In genomic region chr19:38915677-38916076, GRCm38 (mm10) we compare ENCODE assay signal across 9 mouse cellular contexts. TPM values are rescaled to one million over a fixed set of nuclear protein-coding genes. Genes with fewer than 3 reads are reported as not detected.
DNase-seq lines count a peak whose midpoint lies in the region; ATAC-seq lines count a peak whose summit lies in the region.
"Had no signal": no experiment of that assay in that cellular context is flagged by ENCODE, and none has a peak within 500 bp of the region (broad histone marks: within the 10 kb centered on the region; RNA-seq: fewer than 3 reads in every experiment).

No protein-coding gene starts in this region.

- no peak overlapping the region for H3K4me3 ChIP-seq in forebrain, embryonic 10.5 days
- no peak overlapping the region for H3K4me3 ChIP-seq in forebrain, embryonic 16.5 days (replicated peaks; ENCODE audit: low read length)
- no peak overlapping the region for H3K4me3 ChIP-seq in midbrain, embryonic 10.5 days
- no peak overlapping the region for H3K4me3 ChIP-seq in midbrain, embryonic 13.5 days (replicated peaks)
- H3K4me3 ChIP-seq in embryonic facial prominence, embryonic 14.5 days (ENCODE audit: low read depth, low read length) = no peak overlapping the region
- H3K4me3 ChIP-seq: myocyte had no signal

- H3K9me3 ChIP-seq in forebrain, embryonic 10.5 days = no peaks in the 10 kb centered on the region
- H3K9me3 ChIP-seq in forebrain, embryonic 16.5 days (ENCODE audit: control insufficient read depth, low read length) = no peaks in the 10 kb centered on the region
- no peaks in the 10 kb centered on the region for H3K9me3 ChIP-seq in midbrain, embryonic 10.5 days (replicated peaks)
- no peaks in the 10 kb centered on the region for H3K9me3 ChIP-seq in midbrain, embryonic 13.5 days
- H3K9me3 ChIP-seq in embryonic facial prominence, embryonic 14.5 days (ENCODE audit: control insufficient read depth, low read length) = no peaks in the 10 kb centered on the region

- H3K27me3 ChIP-seq in forebrain, embryonic 10.5 days (ENCODE audit: poor library complexity, severe bottlenecking) = no peaks in the 10 kb centered on the region
- H3K27me3 ChIP-seq in forebrain, embryonic 16.5 days (replicated peaks; ENCODE audit: control insufficient read depth, insufficient read depth, low read length) = no peaks in the 10 kb centered on the region
- H3K27me3 ChIP-seq in midbrain, embryonic 10.5 days (ENCODE audit: low read depth, poor library complexity, severe bottlenecking) = no peaks in the 10 kb centered on the region
- H3K27me3 ChIP-seq in midbrain, embryonic 13.5 days = no peaks in the 10 kb centered on the region
- no peaks in the 10 kb centered on the region for H3K27me3 ChIP-seq in embryonic facial prominence, embryonic 14.5 days (replicated peaks; ENCODE audit: control insufficient read depth, insufficient read depth, low read length)

- no peak overlapping the region for H3K4me2 ChIP-seq in forebrain, embryonic 16.5 days (ENCODE audit: low read length)
- no peak overlapping the region for H3K4me2 ChIP-seq in midbrain, embryonic 13.5 days (replicated peaks)
- H3K4me2 ChIP-seq in embryonic facial prominence, embryonic 14.5 days (ENCODE audit: low read depth, low read length) = no peak overlapping the region

- DNase-seq in forebrain, embryonic 10.5 days (ENCODE audit: extremely low spot score, low spot score) = peak; percentile 20
- peak; percentile 33 for DNase-seq in midbrain, embryonic 10.5 days (ENCODE audit: low spot score)
- DNase-seq in adrenal gland, postnatal 10 days = peak; percentile 64
- peak; percentile 15 for DNase-seq in embryonic facial prominence, embryonic 14.5 days (ENCODE audit: low spot score)
- DNase-seq in layer of hippocampus, postnatal 10 days (ENCODE audit: low spot score in 2 of 2) = peak; percentile 59 to 64
- peak; percentile 50 for DNase-seq in retina, postnatal 1 day

- no peak overlapping the region for H3K9ac ChIP-seq in forebrain, embryonic 16.5 days (replicated peaks; ENCODE audit: low read depth, low read length)
- no peak overlapping the region for H3K9ac ChIP-seq in midbrain, embryonic 13.5 days (replicated peaks)
- no peak overlapping the region for H3K9ac ChIP-seq in embryonic facial prominence, embryonic 14.5 days (ENCODE audit: low read depth, low read length)

- no peaks in the 10 kb centered on the region for H3K4me1 ChIP-seq in forebrain, embryonic 10.5 days
- no peaks in the 10 kb centered on the region for H3K4me1 ChIP-seq in forebrain, embryonic 16.5 days (replicated peaks; ENCODE audit: control insufficient read depth, insufficient read depth, low read length)
- no peaks in the 10 kb centered on the region for H3K4me1 ChIP-seq in midbrain, embryonic 10.5 days
- H3K4me1 ChIP-seq in midbrain, embryonic 13.5 days (replicated peaks) = no peaks in the 10 kb centered on the region
- H3K4me1 ChIP-seq in embryonic facial prominence, embryonic 14.5 days (ENCODE audit: control insufficient read depth, insufficient read depth, low read length) = no peaks in the 10 kb centered on the region

- peaks cover 17% of the 10 kb centered on the region for H3K36me3 ChIP-seq in forebrain, embryonic 10.5 days (replicated peaks)
- H3K36me3 ChIP-seq in forebrain, embryonic 16.5 days (ENCODE audit: control insufficient read depth, insufficient read depth) = peaks cover 5% of the 10 kb centered on the region; the same call in 1 of the 2 replicates
- H3K36me3 ChIP-seq in midbrain, embryonic 10.5 days = peaks cover 14% of the 10 kb centered on the region
- H3K36me3 ChIP-seq in midbrain, embryonic 13.5 days = peaks cover 34% of the 10 kb centered on the region
- H3K36me3 ChIP-seq in embryonic facial prominence, embryonic 14.5 days (ENCODE audit: control insufficient read depth, insufficient read depth, low read length) = peaks cover 47% of the 10 kb centered on the region

- H3K27ac ChIP-seq in forebrain, embryonic 10.5 days = no peak overlapping the region
- no peak overlapping the region for H3K27ac ChIP-seq in forebrain, embryonic 16.5 days (ENCODE audit: low read length)
- no peak overlapping the region for H3K27ac ChIP-seq in midbrain, embryonic 10.5 days (replicated peaks)
- H3K27ac ChIP-seq in midbrain, embryonic 13.5 days = no peak overlapping the region
- no peak overlapping the region for H3K27ac ChIP-seq in embryonic facial prominence, embryonic 14.5 days (replicated peaks; ENCODE audit: low read depth, low read length)

- 49% methylated on average over 3 of the region's 3 CpGs for WGBS in forebrain, embryonic 10.5 days
- 40% methylated on average over 3 of the region's 3 CpGs for WGBS in forebrain, embryonic 16.5 days
- WGBS in midbrain, embryonic 10.5 days = 50% methylated on average over 3 of the region's 3 CpGs
- WGBS in midbrain, embryonic 13.5 days = 45% methylated on average over 3 of the region's 3 CpGs
- 53% methylated on average over 3 of the region's 3 CpGs for whole genome bisulfite sequencing in embryonic facial prominence, embryonic 14.5 days

- no peak for ATAC-seq in forebrain, embryonic 16.5 days
- no peak for ATAC-seq in midbrain, embryonic 13.5 days
- no peak for ATAC-seq in embryonic facial prominence, embryonic 14.5 days (ENCODE audit: low read depth)

RNA-seq across cellular contexts. Expression of gene Hells, which starts 15.0 kb away (rescaled TPM):
- polyA plus RNA-seq in forebrain, embryonic 10.5 days (2016; fragmentation: Nextera tagmentation; extraction: Ambion mirVana) = 115 and 122 TPM in 2 replicates
- polyA plus RNA-seq in forebrain, embryonic 16.5 days (2015; fragmentation: Nextera tagmentation; extraction: Ambion mirVana) = 18.1 and 20.4 TPM in 2 replicates
- 87.0 and 102 TPM in 2 replicates for polyA plus RNA-seq in midbrain, embryonic 10.5 days (2016; fragmentation: Nextera tagmentation; extraction: Ambion mirVana)
- polyA plus RNA-seq in midbrain, embryonic 13.5 days (2015; fragmentation: Nextera tagmentation; extraction: Ambion mirVana) = 18.4 and 22.6 TPM in 2 replicates
- total RNA-seq in adrenal gland, postnatal 10 days (2021) = 10 to 100 TPM; 13.5 to 16.8 TPM
- polyA plus RNA-seq in embryonic facial prominence, embryonic 14.5 days (2014; fragmentation: Nextera tagmentation; extraction: Ambion mirVana) = 35.4 and 39.3 TPM in 2 replicates
- total RNA-seq in layer of hippocampus, postnatal 10 days (2021) = 1 to 10 TPM; 4.7 to 7.9 TPM
